Mouse (Mus musculus): ENCODE results near the gene Gm17087. TPM values are rescaled to one million over a fixed set of nuclear protein-coding genes. Genes with fewer than 3 reads are reported as not detected.

The Gm17087 gene
- polyA plus RNA-seq, 1 experiment from 2014 or later = not detected

DNA sequence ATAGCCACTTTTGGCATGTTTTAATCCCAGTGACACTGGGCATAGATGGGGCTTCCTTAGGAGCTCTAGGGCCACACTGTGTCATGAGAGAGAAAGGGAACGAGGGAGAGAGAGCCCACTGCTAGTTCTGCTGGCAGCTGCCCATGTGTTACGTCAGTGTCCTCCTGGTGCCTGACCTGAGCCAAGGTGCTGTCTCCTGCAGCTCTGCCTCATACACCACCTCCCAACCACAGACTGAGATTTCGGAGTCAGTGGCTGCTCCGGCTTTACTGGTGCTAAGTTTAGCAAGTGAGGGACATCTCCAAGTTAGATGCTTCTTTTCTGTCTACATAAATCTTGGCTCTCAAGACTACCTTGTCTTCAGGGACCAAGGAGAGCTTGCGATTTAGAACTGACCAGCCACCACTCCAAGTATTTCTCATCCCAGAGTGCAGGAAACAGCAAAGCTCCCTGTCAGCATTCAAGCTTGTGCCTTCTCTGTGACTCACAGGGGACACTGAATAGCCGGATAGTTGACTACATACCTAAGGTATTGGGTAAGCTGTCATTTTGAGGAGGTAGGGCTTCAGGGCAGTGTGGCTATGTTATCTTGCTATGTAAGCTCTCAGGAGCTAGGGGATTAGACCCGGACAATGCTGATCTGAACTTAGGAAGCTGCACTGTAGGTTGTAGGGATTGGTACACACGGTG lies 14.3 kb downstream of the Gm17087 start:
- no peak overlapping the region for H3K9ac ChIP-seq (ENCODE audit: low read depth, low read length)
- H3K36me3 ChIP-seq (ENCODE audit: control insufficient read depth, insufficient read depth, low read length) = no peaks in the 10 kb centered on the region
- H3K4me1 ChIP-seq (ENCODE audit: control insufficient read depth, insufficient read depth, low read depth, low read length) = no peaks in the 10 kb centered on the region
- WGBS = 86% methylated on average over 8 of the region's 8 CpGs
- H3K27me3 ChIP-seq (replicated peaks; ENCODE audit: control insufficient read depth, insufficient read depth, low read length) = no peaks in the 10 kb centered on the region
- no peak for ATAC-seq
- H3K27ac ChIP-seq (ENCODE audit: low read depth, low read length) = no peak overlapping the region
- H3K4me2 ChIP-seq (ENCODE audit: low read length) = no peak overlapping the region
- H3K9me3 ChIP-seq (ENCODE audit: control insufficient read depth, low read length) = no peaks in the 10 kb centered on the region
- H3K4me3 ChIP-seq (ENCODE audit: low read length) = no peak overlapping the region

GRCm38 (mm10) chr17:8551641-8552040 lies 15.1 kb downstream of the Gm17087 start:
- no peak for ATAC-seq
- Histone ChIP-seq H3K4me3 (ENCODE audit: low read length) (no peak overlapping the region), H3K4me2 (ENCODE audit: low read length) (no peak overlapping the region), H3K4me1 (ENCODE audit: control insufficient read depth, insufficient read depth, low read depth, low read length) (no peaks in the 10 kb centered on the region), H3K9me3 (ENCODE audit: control insufficient read depth, low read length) (no peaks in the 10 kb centered on the region), H3K27me3 (replicated peaks; ENCODE audit: control insufficient read depth, insufficient read depth, low read length) (no peaks in the 10 kb centered on the region), H3K9ac (ENCODE audit: low read depth, low read length) (no peak overlapping the region), H3K36me3 (ENCODE audit: control insufficient read depth, insufficient read depth, low read length) (no peaks in the 10 kb centered on the region), H3K27ac (ENCODE audit: low read depth, low read length) (no peak overlapping the region)
- 84% methylated on average over 3 of the region's 3 CpGs for WGBS

DNA sequence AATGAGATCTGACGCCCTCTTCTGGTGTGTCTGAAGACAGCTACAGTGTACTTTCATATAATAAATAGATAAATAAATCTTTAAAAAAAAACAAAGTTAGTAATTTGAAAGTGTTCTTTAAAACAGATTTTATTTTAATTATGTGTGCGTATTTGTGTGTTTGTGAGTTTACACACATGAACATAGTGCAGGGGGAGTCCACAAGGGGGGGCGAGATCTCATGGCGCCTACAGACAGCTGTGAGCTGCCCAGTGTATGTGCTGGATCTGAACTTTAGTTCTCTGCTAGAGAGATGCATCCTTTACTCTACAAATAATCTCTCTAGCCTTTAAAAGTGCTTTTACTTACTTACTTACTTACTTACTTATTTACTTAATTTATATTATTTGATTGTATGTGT lies 18.0 kb downstream of the Gm17087 start:
- H3K36me3 ChIP-seq (ENCODE audit: control insufficient read depth, insufficient read depth, low read length) = no peaks in the 10 kb centered on the region
- WGBS = 86% methylated on average over 4 of the region's 4 CpGs
- no peaks in the 10 kb centered on the region for H3K4me1 ChIP-seq (ENCODE audit: control insufficient read depth, insufficient read depth, low read depth, low read length)
- H3K4me2 ChIP-seq (ENCODE audit: low read length) = no peak overlapping the region
- no peaks in the 10 kb centered on the region for H3K27me3 ChIP-seq (replicated peaks; ENCODE audit: control insufficient read depth, insufficient read depth, low read length)
- no peak overlapping the region for H3K9ac ChIP-seq (ENCODE audit: low read depth, low read length)
- no peak overlapping the region for H3K4me3 ChIP-seq (ENCODE audit: low read length)
- H3K9me3 ChIP-seq (ENCODE audit: control insufficient read depth, low read length) = no peaks in the 10 kb centered on the region
- no peak overlapping the region for H3K27ac ChIP-seq (ENCODE audit: low read depth, low read length)
- ATAC-seq = no peak

GRCm38 (mm10) chr17:8546366-8546765 lies 20.4 kb downstream of the Gm17087 start:
- H3K27me3 ChIP-seq (replicated peaks; ENCODE audit: control insufficient read depth, insufficient read depth, low read length) = no peaks in the 10 kb centered on the region
- H3K36me3 ChIP-seq (ENCODE audit: control insufficient read depth, insufficient read depth, low read length) = no peaks in the 10 kb centered on the region
- no peak overlapping the region for H3K9ac ChIP-seq (ENCODE audit: low read depth, low read length)
- H3K4me1 ChIP-seq (ENCODE audit: control insufficient read depth, insufficient read depth, low read depth, low read length) = no peaks in the 10 kb centered on the region
- H3K9me3 ChIP-seq (ENCODE audit: control insufficient read depth, low read length) = no peaks in the 10 kb centered on the region
- WGBS = 93% methylated on average over 9 of the region's 9 CpGs
- no peak overlapping the region for H3K4me3 ChIP-seq (ENCODE audit: low read length)
- H3K27ac ChIP-seq (ENCODE audit: low read depth, low read length) = no peak overlapping the region
- ATAC-seq = no peak
- H3K4me2 ChIP-seq (ENCODE audit: low read length) = no peak overlapping the region

DNA sequence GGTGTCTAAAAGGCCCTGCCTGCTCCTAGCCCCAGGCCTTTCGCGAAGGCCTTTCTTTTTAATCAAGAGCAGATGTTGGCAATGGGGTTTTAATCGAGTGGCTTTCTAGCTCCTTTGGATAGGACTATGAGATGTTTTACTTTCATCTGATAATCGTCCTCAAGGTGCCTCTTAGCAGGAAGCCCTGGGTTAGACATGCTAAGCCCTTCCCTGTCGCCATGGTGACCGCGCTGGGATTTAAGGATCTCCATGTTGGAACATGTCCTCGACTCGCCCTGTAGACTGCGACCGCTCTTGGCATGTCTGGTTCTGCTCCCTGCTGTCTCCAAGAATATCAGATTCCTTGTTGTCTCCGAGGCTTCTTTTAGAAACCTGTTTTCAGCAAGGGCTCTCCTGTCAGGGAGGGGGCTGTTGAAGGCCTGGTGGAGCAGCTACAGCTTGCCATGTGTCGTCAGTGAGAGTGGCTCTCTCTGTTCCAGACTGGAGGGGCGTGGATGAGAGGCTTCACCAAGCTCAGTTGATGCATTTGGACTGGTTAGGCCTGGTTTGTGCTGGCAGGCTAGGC lies 24.7 kb downstream of the Gm17087 start:
- 73% methylated on average over 14 of the region's 14 CpGs for WGBS

DNA sequence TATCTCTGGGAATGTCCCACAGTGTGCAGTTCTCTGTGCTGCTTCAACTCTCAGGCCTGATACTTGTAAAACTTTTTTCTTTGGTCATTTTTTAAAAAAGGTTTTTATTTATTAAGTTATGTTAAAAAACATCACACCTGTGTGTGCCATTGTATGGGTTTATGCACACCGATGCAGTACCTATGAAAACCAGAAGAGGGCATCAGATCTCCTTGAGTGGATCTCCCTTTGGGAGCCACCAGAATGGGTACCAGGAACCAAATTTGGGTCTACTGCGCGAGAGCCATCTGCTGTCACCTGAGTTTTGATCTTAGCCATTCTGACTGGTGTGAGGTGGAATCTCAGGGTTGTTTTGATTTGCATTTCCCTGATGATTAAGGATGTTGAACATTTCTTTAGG lies 28.6 kb downstream of the Gm17087 start:
- WGBS = 71% methylated on average over 3 of the region's 3 CpGs
- ATAC-seq = no peak
- no peaks in the 10 kb centered on the region for H3K4me1 ChIP-seq (ENCODE audit: control insufficient read depth, insufficient read depth, low read depth, low read length)

More for the DNA sequence above, 24.7 kb downstream of the Gm17087 start:
- H3K4me1 ChIP-seq (ENCODE audit: control insufficient read depth, insufficient read depth, low read depth, low read length) = no peaks in the 10 kb centered on the region
- no peaks in the 10 kb centered on the region for H3K9me3 ChIP-seq (ENCODE audit: control insufficient read depth, low read length)
- H3K4me2 ChIP-seq (ENCODE audit: low read length) = no peak overlapping the region
- H3K4me3 ChIP-seq (ENCODE audit: low read length) = no peak overlapping the region
- no peak overlapping the region for H3K27ac ChIP-seq (ENCODE audit: low read depth, low read length)
- no peak overlapping the region for H3K9ac ChIP-seq (ENCODE audit: low read depth, low read length)
- H3K27me3 ChIP-seq (replicated peaks; ENCODE audit: control insufficient read depth, insufficient read depth, low read length) = no peaks in the 10 kb centered on the region
- no peaks in the 10 kb centered on the region for H3K36me3 ChIP-seq (ENCODE audit: control insufficient read depth, insufficient read depth, low read length)
- no peak for ATAC-seq

DNA sequence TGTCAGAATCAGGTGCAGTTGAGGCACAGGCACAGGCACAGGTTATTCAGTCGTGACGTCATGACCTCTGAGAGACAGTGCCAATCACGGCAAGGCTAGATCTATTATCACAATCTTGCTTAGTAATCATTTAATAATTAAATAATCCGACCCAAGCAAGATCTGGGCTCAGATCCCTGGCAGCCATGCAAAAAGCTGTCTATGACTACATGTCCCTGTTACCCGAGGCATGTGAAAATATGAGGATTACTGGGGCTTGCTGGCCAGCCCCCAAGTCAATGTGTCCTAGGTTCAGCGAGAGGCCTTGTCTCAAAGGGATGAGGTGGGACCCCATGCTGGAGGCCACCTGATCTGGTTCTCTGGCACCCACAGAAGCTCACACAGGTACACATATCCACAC lies 30.2 kb downstream of the Gm17087 start:
- H3K36me3 ChIP-seq (ENCODE audit: control insufficient read depth, insufficient read depth, low read length) = no peaks in the 10 kb centered on the region
- H3K4me3 ChIP-seq (ENCODE audit: low read length) = no peak overlapping the region
- no peak overlapping the region for H3K9ac ChIP-seq (ENCODE audit: low read depth, low read length)
- 71% methylated on average over 6 of the region's 6 CpGs for WGBS
- H3K4me2 ChIP-seq (ENCODE audit: low read length) = no peak overlapping the region
- no peak overlapping the region for H3K27ac ChIP-seq (ENCODE audit: low read depth, low read length)
- H3K4me1 ChIP-seq (ENCODE audit: control insufficient read depth, insufficient read depth, low read depth, low read length) = no peaks in the 10 kb centered on the region
- H3K27me3 ChIP-seq (replicated peaks; ENCODE audit: control insufficient read depth, insufficient read depth, low read length) = 0 out of 2 replicates have a peak, but pooled peaks cover under 1% of the 10 kb centered on the region
- ATAC-seq = no peak
- H3K9me3 ChIP-seq (ENCODE audit: control insufficient read depth, low read length) = no peaks in the 10 kb centered on the region; the same call in 1 of the 2 replicates

More for the DNA sequence above, 28.6 kb downstream of the Gm17087 start:
- Histone ChIP-seq H3K36me3 (ENCODE audit: control insufficient read depth, insufficient read depth, low read length) (no peaks in the 10 kb centered on the region), H3K27me3 (replicated peaks; ENCODE audit: control insufficient read depth, insufficient read depth, low read length) (no peaks in the 10 kb centered on the region), H3K4me3 (ENCODE audit: low read length) (no peak overlapping the region), H3K4me2 (ENCODE audit: low read length) (no peak overlapping the region), H3K9ac (ENCODE audit: low read depth, low read length) (no peak overlapping the region), H3K9me3 (ENCODE audit: control insufficient read depth, low read length) (no peaks in the 10 kb centered on the region; the same call in 1 of the 2 replicates), H3K27ac (ENCODE audit: low read depth, low read length) (no peak overlapping the region)

- WGBS = 41% methylated on average over 3 of the region's 3 CpGs
- Histone ChIP-seq H3K27me3 (replicated peaks; ENCODE audit: control insufficient read depth, insufficient read depth, low read length) (peaks cover 4% of the 10 kb centered on the region; the same call in 1 of the 2 replicates), H3K4me1 (ENCODE audit: control insufficient read depth, insufficient read depth, low read depth, low read length) (no peaks in the 10 kb centered on the region), H3K9me3 (ENCODE audit: control insufficient read depth, low read length) (no peaks in the 10 kb centered on the region; the same call in 1 of the 2 replicates), H3K4me2 (ENCODE audit: low read length) (no peak overlapping the region), H3K36me3 (ENCODE audit: control insufficient read depth, insufficient read depth, low read length) (no peaks in the 10 kb centered on the region), H3K4me3 (ENCODE audit: low read length) (no peak overlapping the region), H3K9ac (ENCODE audit: low read depth, low read length) (no peak overlapping the region), H3K27ac (ENCODE audit: low read depth, low read length) (no peak overlapping the region)
- ATAC-seq = no peak
Measured at GRCm38 (mm10) chr17:8533828-8534227, 32.9 kb downstream of the Gm17087 start.

- H3K36me3 ChIP-seq (ENCODE audit: control insufficient read depth, insufficient read depth, low read length) = no peaks in the 10 kb centered on the region
- H3K27me3 ChIP-seq (replicated peaks; ENCODE audit: control insufficient read depth, insufficient read depth, low read length) = peaks cover 4% of the 10 kb centered on the region
- no peak for ATAC-seq
- H3K9me3 ChIP-seq (ENCODE audit: control insufficient read depth, low read length) = no peaks in the 10 kb centered on the region; the same call in 1 of the 2 replicates
- no peak overlapping the region for H3K4me3 ChIP-seq (ENCODE audit: low read length)
- H3K9ac ChIP-seq (ENCODE audit: low read depth, low read length) = no peak overlapping the region
- WGBS = 56% methylated on average over 4 of the region's 4 CpGs
- H3K4me2 ChIP-seq (ENCODE audit: low read length) = no peak overlapping the region
- no peak overlapping the region for H3K27ac ChIP-seq (ENCODE audit: low read depth, low read length)
- no peaks in the 10 kb centered on the region for H3K4me1 ChIP-seq (ENCODE audit: control insufficient read depth, insufficient read depth, low read depth, low read length)
Measured at GRCm38 (mm10) chr17:8532609-8533008, 34.1 kb downstream of the Gm17087 start.
